Mouse (Mus musculus) kidney, adult 2 months (tissue): ENCODE measurements around the gene Gm8104. TPM values are rescaled to one million over a fixed set of nuclear protein-coding genes. Genes with fewer than 3 reads are reported as not detected.
"Not testable (repeated sequence)": the region's sequence is repeated elsewhere in the genome, so short reads cannot be mapped to it uniquely, and the experiment has no call there.

ENCODE experiments used
- DNase-seq: peaks from one replicate; pipeline ENCODE4 v3.0.0; 2021
- H3K27ac ChIP-seq: fragments of 200-500 bp; 2 replicates; pipeline ENCODE4 v1.5.1; 2012; ENCODE audit warnings: low read depth, low read length, control low read depth, inconsistent platforms; ENCODE audit not compliant: insufficient read depth
- H3K27me3 ChIP-seq: fragments of 200-500 bp; replicated peaks from 2 replicates; pipeline ENCODE4 v1.6.1; 2012; ENCODE audit warnings: mild to moderate bottlenecking, moderate library complexity, low read length, inconsistent platforms; ENCODE audit not compliant: control insufficient read depth, insufficient read depth
- H3K36me3 ChIP-seq: fragments of 200-500 bp; 2 replicates; pipeline ENCODE4 v1.6.1; 2012; ENCODE audit warnings: mild to moderate bottlenecking, moderate library complexity, low read length, inconsistent platforms; ENCODE audit not compliant: control insufficient read depth, insufficient read depth
- H3K4me1 ChIP-seq: fragments of 200-500 bp; 2 replicates; pipeline ENCODE4 v1.6.1; 2011; ENCODE audit warnings: low read length; ENCODE audit not compliant: control insufficient read depth, insufficient read depth
- H3K4me3 ChIP-seq: fragments of 200-500 bp; 2 replicates; pipeline ENCODE4 v1.5.1; 2011; ENCODE audit warnings: mild to moderate bottlenecking, low read depth, low read length, control low read depth; ENCODE audit not compliant: insufficient read depth
- WGBS: fragments of 180-500 bp; shearing (Covaris S2); methylation state at CpG from one replicate; pipeline ENCODE4 v1.1.7; 2018; 5-methylcytosine and 5-hydroxymethylcytosine counted together
- polyA plus RNA-seq: library from polyadenylated mRNA; depleted of rRNA; stranded (reverse); fragments of >200 nt; gene quantifications from 2 replicates; pipeline ENCODE4 v1.2.3, GENCODE M21; 2012; rRNA removed

Gene Gm8104
- 0.11 TPM in 1 of 2 replicates, not detected in the other for polyA plus RNA-seq

DNA sequence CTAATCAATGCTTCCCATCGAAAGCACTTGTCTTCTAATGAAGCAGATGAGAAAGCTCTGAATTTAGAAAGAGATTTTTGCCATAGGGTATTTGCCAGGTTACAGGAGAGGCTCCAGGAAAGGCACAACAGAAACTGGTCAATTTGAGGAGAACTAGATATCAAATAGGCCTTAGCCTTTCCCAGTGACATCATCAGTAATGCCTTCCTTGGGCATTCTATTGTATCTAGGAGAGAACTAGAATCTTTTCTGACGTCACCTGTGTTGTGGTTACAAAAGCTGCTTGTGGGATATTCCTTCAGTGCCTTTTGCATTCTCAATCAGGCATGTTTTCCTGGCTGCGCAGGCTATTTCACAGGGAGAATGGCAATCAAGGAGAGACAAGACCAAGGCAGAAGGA, at the start of gene Gm8104:
TSS of gene Gm8104 (plus strand) at position 301 of the 400 bp plus-strand sequence.
- DNase-seq, H3K4me1 ChIP-seq, H3K27me3 ChIP-seq, H3K36me3 ChIP-seq, H3K27ac ChIP-seq, H3K4me3 ChIP-seq: not testable (repeated sequence)
- WGBS = 71% methylated on average over 3 of the region's 3 CpGs

GRCm38 (mm10) chr14:43058063-43058462, 42.3 kb upstream of the Gm8104 start:
- not testable (repeated sequence) for H3K27ac ChIP-seq, H3K4me1 ChIP-seq, H3K36me3 ChIP-seq, H3K4me3 ChIP-seq, DNase-seq, H3K27me3 ChIP-seq
- 79% methylated on average over 3 of the region's 3 CpGs for WGBS

DNA sequence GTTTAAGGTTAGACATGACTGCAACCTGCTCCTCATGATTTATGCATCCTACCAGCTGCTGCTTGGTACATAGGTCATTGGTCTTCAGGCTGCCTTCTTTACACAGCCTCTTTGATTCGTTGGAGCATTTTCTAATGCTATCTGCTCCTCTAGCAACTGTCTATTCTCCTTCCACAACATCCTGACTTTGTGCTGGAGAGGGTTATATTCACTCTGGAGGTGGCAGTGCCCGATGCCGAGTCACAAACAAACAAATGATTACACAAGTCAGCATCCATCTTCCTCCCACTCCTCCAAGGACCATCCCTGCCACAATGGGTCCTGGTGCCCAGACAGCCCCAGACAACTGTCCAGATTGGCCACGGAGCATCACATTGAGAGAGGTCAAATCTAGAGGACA, 40.2 kb upstream of the Gm8104 start:
- not testable (repeated sequence) for H3K4me1 ChIP-seq, H3K36me3 ChIP-seq, DNase-seq, H3K4me3 ChIP-seq, H3K27ac ChIP-seq, H3K27me3 ChIP-seq
- 72% methylated on average over 4 of the region's 4 CpGs for WGBS

- not testable (repeated sequence) for H3K4me3 ChIP-seq, DNase-seq, H3K4me1 ChIP-seq, H3K36me3 ChIP-seq, H3K27me3 ChIP-seq, H3K27ac ChIP-seq
- WGBS = 90% methylated on average over 2 of the region's 2 CpGs
These were observed 23.9 kb upstream of the Gm8104 start, which contains the start of gene Gm8094 for GRCm38 (mm10) chr14:43076543-43076942. Gene Gm8094, minus strand, starts transcription at chr14:43076643.

- H3K27ac ChIP-seq, DNase-seq, H3K4me1 ChIP-seq, H3K27me3 ChIP-seq, H3K4me3 ChIP-seq, H3K36me3 ChIP-seq: not testable (repeated sequence)
- WGBS = 42% methylated on average over 1 of the region's 1 CpGs
These were observed 15.3 kb upstream of the Gm8104 start for GRCm38 (mm10) chr14:43084936-43085730.

GRCm38 (mm10) chr14:43089103-43089919, 11.1 kb upstream of the Gm8104 start:
- H3K27ac ChIP-seq, DNase-seq, H3K36me3 ChIP-seq, H3K27me3 ChIP-seq, H3K4me1 ChIP-seq, H3K4me3 ChIP-seq: not testable (repeated sequence)
- 31% methylated on average over 1 of the region's 14 CpGs for WGBS

GRCm38 (mm10) chr14:43119673-43120072, 19.3 kb downstream of the Gm8104 start:
- not testable (repeated sequence) for DNase-seq, H3K27ac ChIP-seq, H3K4me1 ChIP-seq, H3K4me3 ChIP-seq, H3K27me3 ChIP-seq, H3K36me3 ChIP-seq
- WGBS = 92% methylated on average over 3 of the region's 3 CpGs

DNA sequence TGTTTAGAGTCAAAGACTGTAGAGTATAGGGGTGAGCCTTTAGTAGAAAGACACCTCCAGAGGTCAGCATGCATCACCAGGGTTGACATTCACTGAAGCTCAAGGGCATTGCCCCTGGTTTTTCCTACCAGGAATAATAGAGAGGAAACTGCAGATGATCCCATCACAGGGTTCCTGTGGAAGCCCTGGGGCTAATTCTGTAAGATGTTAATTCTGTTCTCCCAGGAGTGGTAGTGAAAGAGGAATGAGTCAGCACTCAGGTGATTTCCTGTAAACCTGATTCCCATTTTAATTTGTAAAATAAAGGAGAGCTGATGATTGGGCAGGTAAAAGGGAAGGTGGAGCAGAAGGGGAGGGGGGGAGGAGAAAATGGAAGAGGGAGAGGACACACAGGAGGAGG, 25.9 kb downstream of the Gm8104 start:
- not testable (repeated sequence) for H3K4me1 ChIP-seq, H3K27me3 ChIP-seq, H3K27ac ChIP-seq, DNase-seq, H3K4me3 ChIP-seq, H3K36me3 ChIP-seq

Other genes with a start within 250 kb of the Gm8104 start
- gene Gm21977, start 247.1 kb upstream of the Gm8104 start, polyA plus RNA-seq = not detected in 2 replicates
- gene Gm8082, start 107.0 kb upstream of the Gm8104 start, polyA plus RNA-seq = not detected in 2 replicates
- gene Gm10376, start 85.0 kb upstream of the Gm8104 start, polyA plus RNA-seq = not detected in 2 replicates
- gene Gm8094, start 24.0 kb upstream of the Gm8104 start, polyA plus RNA-seq = 0.05 TPM in 1 of 2 replicates, not detected in the other
- 0.10 TPM in 1 of 2 replicates, not detected in the other for gene Gm7233, start 79.3 kb downstream of the Gm8104 start, polyA plus RNA-seq
- gene Gm8122, start 134.7 kb downstream of the Gm8104 start, polyA plus RNA-seq = 0.06 and 0.10 TPM in 2 replicates
- 0.39 and 0.50 TPM in 2 replicates for gene Gm8126, start 158.0 kb downstream of the Gm8104 start, polyA plus RNA-seq
- gene Gm9732, start 174.4 kb downstream of the Gm8104 start, polyA plus RNA-seq = 0.08 and 0.30 TPM in 2 replicates
- gene Gm8127, start 193.2 kb downstream of the Gm8104 start, polyA plus RNA-seq = not detected in 2 replicates
- not detected in 2 replicates for gene 1700001F09Rik, start 247.2 kb downstream of the Gm8104 start, polyA plus RNA-seq